Mouse (Mus musculus): ENCODE results near the gene Pttg1. TPM values are rescaled to one million over a fixed set of nuclear protein-coding genes. Genes with fewer than 3 reads are reported as not detected.

Gene Pttg1
- polyA plus RNA-seq, 1 experiment from 2014 or later: 60.9 TPM

DNA sequence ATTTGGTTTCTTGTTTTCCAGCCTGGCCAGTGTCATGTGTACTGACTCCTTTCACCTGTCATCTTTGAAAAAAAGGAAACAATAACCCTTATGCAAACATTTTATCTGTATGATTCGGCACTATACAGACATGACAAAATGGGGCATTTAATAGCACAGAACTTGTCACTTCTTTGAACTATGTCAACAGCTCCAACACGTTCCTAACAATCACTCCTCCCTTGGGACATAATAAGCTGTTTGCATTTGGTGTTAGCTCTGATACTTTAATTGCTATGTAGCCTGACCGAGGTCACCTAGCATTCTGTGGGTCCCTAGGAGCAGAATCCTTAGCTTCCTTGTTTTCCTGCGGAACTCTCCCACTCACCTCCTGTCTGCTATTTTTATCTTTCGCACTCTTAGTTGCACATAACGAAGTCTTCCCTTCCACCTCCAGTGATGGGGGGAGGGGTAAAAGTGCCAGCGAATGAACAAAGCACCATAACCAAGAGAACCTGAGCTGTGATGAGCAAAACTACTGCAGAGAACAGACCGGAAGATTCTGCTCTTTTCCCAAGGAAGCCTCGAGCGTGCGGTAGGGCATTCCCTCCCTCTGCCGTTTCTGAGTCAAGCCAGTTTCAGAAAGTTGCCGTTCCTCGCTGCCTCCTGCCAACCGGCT is 21.8 kb downstream of the Pttg1 start:
- Histone ChIP-seq H3K9ac (no peak overlapping the region), H3K4me1 (no peaks in the 10 kb centered on the region), H3K9me3 (no peaks in the 10 kb centered on the region), H3K36me3 (no peaks in the 10 kb centered on the region), H3K27me3 (replicated peaks) (no peaks in the 10 kb centered on the region), H3K4me2 (no peak overlapping the region), H3K27ac (no peak overlapping the region), H3K4me3 (replicated peaks) (no peak overlapping the region)
- ATAC-seq (ENCODE audit: insufficient read depth, low FRiP score, low read depth): peak; percentile 65
- WGBS: 75% methylated on average over 15 of the region's 15 CpGs

DNA sequence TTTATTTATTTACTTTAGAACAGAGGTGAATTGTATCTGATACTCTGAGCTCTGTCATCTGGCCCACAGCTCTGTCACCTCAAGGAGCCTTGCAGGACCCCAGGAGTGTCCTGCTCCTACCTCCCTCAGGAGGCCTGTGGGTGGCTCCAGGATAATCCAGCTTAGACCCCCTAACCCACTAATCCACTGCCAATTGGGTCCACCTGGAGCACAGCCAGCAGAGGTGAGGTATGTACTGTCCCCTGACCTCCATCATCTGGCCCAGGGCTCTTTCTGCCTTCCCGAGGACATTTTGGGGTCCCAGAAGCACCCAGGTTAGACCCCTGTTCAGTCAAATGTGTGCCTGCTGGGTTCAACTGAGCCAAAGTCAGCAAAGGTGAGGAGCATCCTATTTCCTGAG is 25.9 kb downstream of the Pttg1 start:
- H3K36me3 ChIP-seq: no peaks in the 10 kb centered on the region
- no peaks in the 10 kb centered on the region for H3K9me3 ChIP-seq
- H3K9ac ChIP-seq: no peak overlapping the region
- no peak for ATAC-seq (ENCODE audit: insufficient read depth, low FRiP score, low read depth)
- no peaks in the 10 kb centered on the region for H3K4me1 ChIP-seq
- 81% methylated on average over 1 of the region's 1 CpGs for WGBS
- no peak overlapping the region for H3K27ac ChIP-seq
- no peaks in the 10 kb centered on the region for H3K27me3 ChIP-seq (replicated peaks)
- H3K4me2 ChIP-seq: no peak overlapping the region
- H3K4me3 ChIP-seq (replicated peaks): no peak overlapping the region

DNA sequence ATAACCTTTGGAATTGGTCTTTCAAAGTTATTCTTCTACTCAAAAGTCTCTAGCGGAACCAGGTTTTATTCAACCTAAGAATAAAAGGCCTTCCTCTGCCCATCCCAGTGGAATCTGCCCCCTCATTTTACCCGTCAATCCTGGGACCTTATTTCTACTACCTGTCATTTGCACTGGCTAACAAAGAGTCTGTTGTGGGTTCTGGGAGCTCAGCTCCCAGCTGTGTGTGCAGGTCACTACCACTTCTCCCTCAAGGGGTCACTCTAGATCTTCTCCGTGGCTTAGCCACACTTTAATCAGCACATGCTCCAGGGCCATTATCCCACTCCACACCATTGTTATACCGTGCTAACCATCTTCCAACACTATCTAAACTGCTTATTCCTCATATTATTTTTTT is 26.8 kb downstream of the Pttg1 start:
- WGBS: 47% methylated on average over 4 of the region's 4 CpGs

DNA sequence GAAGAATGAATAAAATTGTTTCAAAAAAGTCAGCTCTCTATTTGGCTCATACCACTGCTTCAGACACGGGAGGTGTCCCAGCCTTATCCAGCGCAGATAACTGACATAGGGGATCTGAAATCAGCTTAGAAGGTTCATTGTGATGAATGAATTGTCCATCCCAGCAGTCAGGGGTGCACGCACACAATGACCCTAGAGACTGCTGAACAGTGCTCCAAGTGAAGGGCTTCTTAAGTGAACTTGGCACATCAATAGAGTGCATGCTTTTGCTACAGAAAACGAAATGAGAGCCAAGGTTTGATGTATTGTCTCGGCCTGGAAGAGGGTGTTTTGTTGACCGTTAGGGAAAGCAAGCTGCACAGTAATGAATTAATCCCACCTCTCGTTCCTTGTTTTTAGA is 29.4 kb downstream of the Pttg1 start:
- ATAC-seq (ENCODE audit: insufficient read depth, low FRiP score, low read depth): no peak
- Histone ChIP-seq H3K9ac (no peak overlapping the region), H3K27me3 (replicated peaks) (no peaks in the 10 kb centered on the region), H3K4me3 (replicated peaks) (no peak overlapping the region), H3K4me1 (no peaks in the 10 kb centered on the region), H3K27ac (no peak overlapping the region), H3K4me2 (no peak overlapping the region), H3K9me3 (no peaks in the 10 kb centered on the region), H3K36me3 (no peaks in the 10 kb centered on the region)
- WGBS: 70% methylated on average over 7 of the region's 7 CpGs

More for the DNA sequence above, 26.8 kb downstream of the Pttg1 start:
- H3K27ac ChIP-seq: no peak overlapping the region
- no peak; the same call in 1 of the 2 replicates for ATAC-seq (ENCODE audit: insufficient read depth, low FRiP score, low read depth)
- no peaks in the 10 kb centered on the region for H3K4me1 ChIP-seq
- no peaks in the 10 kb centered on the region for H3K9me3 ChIP-seq
- no peak overlapping the region for H3K4me3 ChIP-seq (replicated peaks)
- no peaks in the 10 kb centered on the region for H3K36me3 ChIP-seq
- no peak overlapping the region for H3K9ac ChIP-seq
- no peak overlapping the region for H3K4me2 ChIP-seq
- H3K27me3 ChIP-seq (replicated peaks): no peaks in the 10 kb centered on the region

DNA sequence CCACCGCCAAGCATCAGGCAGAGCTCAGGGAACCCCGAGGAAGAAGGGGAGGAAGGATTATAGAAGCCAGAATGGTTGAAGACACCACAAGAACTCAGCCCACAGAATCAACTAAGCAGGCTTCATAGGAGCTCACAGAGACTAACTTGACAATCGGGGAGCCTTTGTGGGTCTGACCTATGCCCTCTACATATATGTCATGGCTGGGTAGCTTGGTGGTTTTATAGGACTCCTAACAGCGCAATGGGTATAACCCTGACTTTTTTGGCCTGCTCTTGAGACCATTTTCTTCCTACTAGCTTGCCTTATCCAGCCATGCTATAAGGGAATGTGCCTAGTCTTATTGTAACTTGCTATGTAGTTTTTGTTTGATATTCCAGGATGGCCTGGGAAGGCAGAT is 29.8 kb downstream of the Pttg1 start:
- no peaks in the 10 kb centered on the region for H3K27me3 ChIP-seq (replicated peaks)
- no peak overlapping the region for H3K27ac ChIP-seq
- no peaks in the 10 kb centered on the region for H3K36me3 ChIP-seq
- no peak overlapping the region for H3K4me3 ChIP-seq (replicated peaks)
- 87% methylated on average over 4 of the region's 4 CpGs for WGBS
- H3K4me2 ChIP-seq: no peak overlapping the region
- H3K9ac ChIP-seq: no peak overlapping the region
- H3K4me1 ChIP-seq: no peaks in the 10 kb centered on the region
- no peak for ATAC-seq (ENCODE audit: insufficient read depth, low FRiP score, low read depth)
- no peaks in the 10 kb centered on the region for H3K9me3 ChIP-seq

DNA sequence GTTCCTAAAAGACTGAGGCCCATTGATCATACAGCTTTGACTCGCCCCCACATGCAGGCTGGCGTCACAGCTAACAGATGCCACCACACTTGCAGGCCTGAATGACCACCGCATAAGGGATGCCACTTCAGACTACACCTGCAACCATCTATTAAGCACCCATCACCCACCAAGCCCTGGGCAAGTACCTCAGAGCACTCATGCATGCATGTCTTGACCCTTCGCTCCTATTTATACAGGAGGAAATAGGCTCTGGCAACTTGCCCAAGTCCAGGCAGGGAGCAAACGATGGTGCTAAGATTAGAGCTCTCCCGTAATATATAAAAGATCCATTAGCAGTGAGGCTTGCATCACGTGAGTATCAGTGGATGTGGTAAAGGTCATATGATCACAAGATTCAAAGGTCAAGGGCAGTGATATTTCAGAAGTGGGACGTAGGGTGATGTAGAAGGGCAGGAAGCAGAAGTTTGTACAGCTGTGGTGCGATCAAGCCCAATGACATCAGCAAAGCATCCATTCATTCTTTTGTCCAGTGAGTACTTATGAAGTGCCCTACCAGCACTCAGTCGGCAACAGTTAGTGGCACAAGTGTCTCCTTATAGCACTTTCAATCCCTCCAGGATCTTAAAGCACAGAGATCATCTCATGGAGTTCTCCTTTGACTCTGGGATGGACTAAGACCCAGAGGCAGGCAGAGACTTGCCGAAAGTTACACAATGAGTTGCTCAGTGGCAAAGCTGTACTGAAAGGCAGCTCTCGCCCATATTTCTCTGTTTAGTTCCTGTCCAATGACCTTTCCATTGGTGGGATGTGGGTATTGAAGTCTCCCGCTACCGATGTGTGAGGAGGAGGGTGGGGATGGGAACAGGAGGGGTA is 30.7 kb downstream of the Pttg1 start:
- Histone ChIP-seq H3K36me3 (no peaks in the 10 kb centered on the region), H3K4me1 (no peaks in the 10 kb centered on the region), H3K4me2 (no peak overlapping the region), H3K27ac (no peak overlapping the region), H3K9ac (no peak overlapping the region), H3K4me3 (replicated peaks) (no peak overlapping the region), H3K9me3 (no peaks in the 10 kb centered on the region), H3K27me3 (replicated peaks) (no peaks in the 10 kb centered on the region)
- ATAC-seq (ENCODE audit: insufficient read depth, low FRiP score, low read depth): no peak; the same call in 1 of the 2 replicates
- 65% methylated on average over 14 of the region's 14 CpGs for WGBS

DNA sequence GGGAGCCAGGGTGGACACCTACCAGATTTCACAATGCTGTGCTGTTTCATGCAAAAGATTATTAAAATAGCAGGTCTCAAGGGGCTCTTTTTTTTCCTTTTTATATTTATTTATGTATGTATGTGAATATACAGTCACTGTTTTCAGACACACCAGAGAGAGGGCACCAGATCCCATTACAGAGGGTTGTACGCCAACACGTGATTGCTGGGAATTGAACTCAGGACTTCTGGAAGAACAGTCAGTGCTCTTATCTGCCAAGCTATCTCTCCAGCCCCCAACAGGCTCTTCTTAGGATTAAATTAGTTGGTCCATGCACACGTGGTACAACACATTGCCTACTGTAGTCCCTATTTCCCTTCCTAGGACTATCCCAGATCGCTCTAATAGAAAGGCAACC is 32.7 kb downstream of the Pttg1 start:
- Histone ChIP-seq H3K4me1 (no peaks in the 10 kb centered on the region), H3K27ac (no peak overlapping the region), H3K36me3 (no peaks in the 10 kb centered on the region), H3K4me3 (replicated peaks) (no peak overlapping the region), H3K9me3 (no peaks in the 10 kb centered on the region), H3K27me3 (replicated peaks) (no peaks in the 10 kb centered on the region), H3K4me2 (no peak overlapping the region), H3K9ac (no peak overlapping the region)
- ATAC-seq (ENCODE audit: insufficient read depth, low FRiP score, low read depth): no peak
- WGBS: 84% methylated on average over 4 of the region's 4 CpGs

DNA sequence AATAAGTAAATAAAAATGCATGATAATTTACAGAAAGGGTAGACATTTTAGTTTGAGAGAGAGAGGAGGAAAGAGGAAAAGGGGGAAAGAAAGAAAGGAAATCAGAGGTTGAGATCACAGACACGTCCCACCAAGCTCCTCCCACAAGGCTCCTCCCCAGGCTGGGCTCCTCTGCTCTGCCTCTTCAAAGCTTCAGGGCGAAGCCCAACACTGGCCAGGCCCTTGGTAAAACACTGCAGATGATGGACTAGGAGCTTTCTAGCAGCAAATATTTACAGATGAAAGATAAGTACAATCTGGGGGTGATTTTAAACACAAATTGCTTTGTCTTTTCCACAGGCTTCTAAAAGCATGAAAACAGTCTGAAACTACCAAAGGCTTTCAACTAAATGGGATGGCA is 33.3 kb downstream of the Pttg1 start:
- Histone ChIP-seq H3K4me3 (replicated peaks) (no peak overlapping the region), H3K27me3 (replicated peaks) (no peaks in the 10 kb centered on the region), H3K4me1 (no peaks in the 10 kb centered on the region), H3K9ac (no peak overlapping the region), H3K9me3 (no peaks in the 10 kb centered on the region), H3K36me3 (no peaks in the 10 kb centered on the region), H3K27ac (no peak overlapping the region), H3K4me2 (no peak overlapping the region)
- no peak for ATAC-seq (ENCODE audit: insufficient read depth, low FRiP score, low read depth)
- 17% methylated on average over 2 of the region's 2 CpGs for WGBS

DNA sequence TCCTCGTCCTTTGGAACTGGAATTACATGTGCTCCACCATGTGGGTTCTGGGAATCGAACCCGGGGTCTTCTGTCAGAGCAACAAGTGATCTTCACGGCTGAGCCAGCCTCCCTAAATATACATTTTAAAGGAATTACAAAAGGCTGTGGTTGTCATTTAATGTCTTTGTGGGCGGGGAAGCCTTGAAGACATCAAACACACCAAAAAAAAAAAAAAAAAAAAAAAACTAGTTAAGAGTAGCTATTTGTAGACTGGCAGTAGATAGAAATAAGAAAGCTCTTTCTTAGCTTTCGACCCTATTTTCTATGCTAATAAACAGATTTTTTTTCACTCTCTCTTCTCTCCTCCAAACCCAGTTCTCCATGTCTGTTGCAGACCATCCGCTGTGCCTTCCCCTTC is 36.9 kb downstream of the Pttg1 start:
- no peak overlapping the region for H3K4me2 ChIP-seq
- WGBS: 90% methylated on average over 7 of the region's 7 CpGs
- H3K9ac ChIP-seq: no peak overlapping the region
- no peak overlapping the region for H3K27ac ChIP-seq
- ATAC-seq (ENCODE audit: insufficient read depth, low FRiP score, low read depth): no peak
- H3K4me1 ChIP-seq: peaks cover 2% of the 10 kb centered on the region; the same call in 1 of the 2 replicates
- no peaks in the 10 kb centered on the region for H3K36me3 ChIP-seq
- no peak overlapping the region for H3K4me3 ChIP-seq (replicated peaks)
- no peaks in the 10 kb centered on the region for H3K9me3 ChIP-seq
- H3K27me3 ChIP-seq (replicated peaks): 0 out of 2 replicates have a peak, but pooled peaks cover 3% of the 10 kb centered on the region

DNA sequence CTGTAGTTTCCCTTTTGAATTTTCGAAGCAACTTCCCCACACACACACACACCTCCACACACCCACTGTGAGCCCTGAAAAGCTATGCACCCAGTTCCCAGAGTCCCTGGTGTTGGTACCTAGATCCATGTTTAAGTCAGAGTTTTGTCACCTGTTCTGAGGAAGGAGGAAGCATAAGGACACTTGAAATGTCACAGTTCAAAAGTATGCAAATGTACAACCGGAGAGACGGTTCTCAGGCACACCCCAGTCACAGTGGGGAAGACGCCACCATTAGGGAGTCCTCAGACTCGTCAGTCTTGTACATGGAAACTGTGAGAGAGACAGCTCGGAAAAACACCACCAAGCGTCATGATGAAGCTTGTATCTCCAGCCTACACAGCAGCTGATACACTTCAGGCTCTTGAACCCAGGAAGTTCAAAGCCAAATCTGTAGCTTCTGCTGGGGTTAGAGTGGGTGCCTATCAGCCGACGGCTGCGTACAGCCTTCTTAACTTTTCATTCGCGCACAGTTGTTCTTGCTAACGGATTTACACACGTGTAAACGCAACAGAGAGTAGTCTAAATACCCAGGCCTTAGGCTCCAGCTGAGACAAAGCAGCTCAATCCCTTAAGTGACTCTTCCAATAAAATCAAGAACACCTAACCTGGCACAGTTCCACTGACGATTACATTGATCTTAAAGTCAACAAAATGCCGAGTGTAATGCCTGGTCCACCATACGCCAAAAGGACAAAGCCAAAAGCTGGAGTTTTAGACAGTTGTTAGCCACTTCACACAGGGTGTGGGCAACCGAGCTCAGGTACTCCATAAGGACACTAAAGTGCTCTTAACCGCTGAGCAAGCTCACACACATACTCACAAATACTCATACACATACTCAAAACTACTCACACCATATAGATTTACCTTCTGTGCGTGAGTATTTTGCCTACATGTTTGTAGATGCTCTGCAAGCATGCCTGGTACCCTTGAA is 37.6 kb downstream of the Pttg1 start:
- Histone ChIP-seq H3K9ac (no peak overlapping the region), H3K36me3 (no peaks in the 10 kb centered on the region), H3K4me2 (no peak overlapping the region), H3K9me3 (no peaks in the 10 kb centered on the region), H3K27ac (no peak overlapping the region), H3K4me1 (peaks cover 2% of the 10 kb centered on the region; the same call in 1 of the 2 replicates), H3K27me3 (replicated peaks) (0 out of 2 replicates have a peak, but pooled peaks cover 3% of the 10 kb centered on the region), H3K4me3 (replicated peaks) (no peak overlapping the region)
- no peak for ATAC-seq (ENCODE audit: insufficient read depth, low FRiP score, low read depth)
- WGBS: 69% methylated on average over 21 of the region's 21 CpGs

DNA sequence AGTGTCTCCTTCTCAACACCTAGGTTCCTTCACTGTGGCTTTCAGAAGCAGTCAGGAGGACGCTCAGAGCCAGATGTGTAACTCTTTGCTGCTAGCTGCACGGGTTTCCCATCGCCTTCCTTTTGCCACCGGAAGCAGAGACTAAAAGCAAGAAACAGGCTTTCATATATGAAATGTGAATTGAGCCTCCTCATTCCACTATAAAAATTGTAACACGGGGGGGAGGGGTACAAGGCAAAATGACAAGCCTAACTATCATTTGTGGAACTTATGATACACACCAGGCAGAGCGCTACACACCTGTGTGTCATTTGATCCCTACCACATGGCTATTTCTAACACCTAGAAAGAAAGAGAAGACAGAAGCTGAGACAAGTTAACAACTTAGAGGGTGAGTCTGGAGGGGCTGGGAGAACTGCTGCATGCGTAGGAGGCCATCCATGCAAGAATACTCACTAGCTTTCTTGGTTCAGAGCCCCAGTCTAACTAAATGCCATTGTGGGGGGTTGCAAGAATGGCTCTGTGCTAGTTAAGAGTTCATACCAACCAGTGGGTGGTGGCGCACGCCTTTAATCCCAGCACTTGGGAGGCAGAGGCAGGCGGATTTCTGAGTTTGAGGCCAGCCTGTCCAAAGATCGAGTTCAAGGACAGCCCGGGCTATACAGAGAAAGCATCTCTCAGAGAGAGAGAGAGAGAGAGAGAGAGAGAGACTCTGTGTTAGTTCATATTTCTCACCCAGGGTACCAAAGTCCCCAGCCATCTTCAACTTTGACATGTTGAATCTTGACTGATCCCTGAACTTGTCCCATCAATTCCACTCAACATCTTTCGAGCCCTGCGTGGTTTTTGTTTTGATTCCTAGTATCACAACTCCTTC is 38.8 kb downstream of the Pttg1 start:
- H3K9me3 ChIP-seq: no peaks in the 10 kb centered on the region
- no peak overlapping the region for H3K4me3 ChIP-seq (replicated peaks)
- no peaks in the 10 kb centered on the region for H3K36me3 ChIP-seq
- ATAC-seq (ENCODE audit: insufficient read depth, low FRiP score, low read depth): no peak
- peaks cover 2% of the 10 kb centered on the region; the same call in 1 of the 2 replicates for H3K4me1 ChIP-seq
- 86% methylated on average over 14 of the region's 14 CpGs for WGBS
- 0 out of 2 replicates have a peak, but pooled peaks cover 3% of the 10 kb centered on the region for H3K27me3 ChIP-seq (replicated peaks)
- H3K27ac ChIP-seq: no peak overlapping the region
- H3K9ac ChIP-seq: no peak overlapping the region
- no peak overlapping the region for H3K4me2 ChIP-seq

All from stomach, embryonic 15.5 days (tissue).